Mouse (Mus musculus) monocyte, adult 5-6 weeks (primary cell): Measurements from ENCODE around the gene Mgat2. TPM values are rescaled to one million over a fixed set of nuclear protein-coding genes. Genes with fewer than 3 reads are reported as not detected.

Source experiments
- total RNA-seq: library from RNA; stranded (forward); fragments of 200-1000, 200-491, 200-594 nt; gene quantifications from 3 replicates; pipeline ENCODE4 v1.2.3, GENCODE M21; 2017

The Mgat2 gene
- total RNA-seq, 1 experiment from 2014 or later = 79.5 TPM

Other genes with a start within 250 kb of the Mgat2 start
- gene Rps29, start 25.0 kb upstream of the Mgat2 start, total RNA-seq = 1,859 to 3,089 TPM (median 2,901 TPM) in 3 replicates
- gene Lrr1, start 15.3 kb upstream of the Mgat2 start, total RNA-seq = not detected in 3 replicates
- gene Rpl36al, start 74 bp upstream of the Mgat2 start, total RNA-seq = 578 to 776 TPM (median 649 TPM) in 3 replicates
- gene Gm49383, start 12.9 kb downstream of the Mgat2 start, total RNA-seq = 9.2 to 15.1 TPM (median 9.6 TPM) in 3 replicates
- gene Dnaaf2, start 14.3 kb downstream of the Mgat2 start, total RNA-seq = 1.3 to 3.4 TPM (median 1.7 TPM) in 3 replicates
- 2.1 to 14.9 TPM (median 6.3 TPM) in 3 replicates for gene Gm49384, start 20.1 kb downstream of the Mgat2 start, total RNA-seq
- gene Pole2, start 44.0 kb downstream of the Mgat2 start, total RNA-seq = 8.3 to 9.7 TPM (median 9.3 TPM) in 3 replicates
- gene Klhdc1, start 57.0 kb downstream of the Mgat2 start, total RNA-seq = 6.5 to 8.6 TPM (median 6.7 TPM) in 3 replicates
- 47.6 to 59.0 TPM (median 53.0 TPM) in 3 replicates for gene Klhdc2, start 112.5 kb downstream of the Mgat2 start, total RNA-seq
- gene Nemf, start 173.0 kb downstream of the Mgat2 start, total RNA-seq = 89.6 to 137 TPM (median 117 TPM) in 3 replicates
- 213 to 230 TPM (median 223 TPM) in 3 replicates for gene Arf6, start 188.0 kb downstream of the Mgat2 start, total RNA-seq
- gene Gm9887, start 188.3 kb downstream of the Mgat2 start, total RNA-seq = not detected in 3 replicates